Mouse (Mus musculus) lung, postnatal 4 days (tissue): ENCODE data around the gene Ntrk3.

Source experiments
- DNase-seq, 2 experiments: peaks; one replicate each; pipeline ENCODE4 v3.0.0; 2021

The Ntrk3 gene

GRCm38 (mm10) chr7:78720989-78721816 lies 16.6 kb downstream of the Ntrk3 start:
- DNase-seq = no peak

GRCm38 (mm10) chr7:78719795-78720460 lies 17.9 kb downstream of the Ntrk3 start:
- no peak for DNase-seq

- no peak for DNase-seq
Observed at GRCm38 (mm10) chr7:78719117-78719516, 18.7 kb downstream of the Ntrk3 start.

DNA sequence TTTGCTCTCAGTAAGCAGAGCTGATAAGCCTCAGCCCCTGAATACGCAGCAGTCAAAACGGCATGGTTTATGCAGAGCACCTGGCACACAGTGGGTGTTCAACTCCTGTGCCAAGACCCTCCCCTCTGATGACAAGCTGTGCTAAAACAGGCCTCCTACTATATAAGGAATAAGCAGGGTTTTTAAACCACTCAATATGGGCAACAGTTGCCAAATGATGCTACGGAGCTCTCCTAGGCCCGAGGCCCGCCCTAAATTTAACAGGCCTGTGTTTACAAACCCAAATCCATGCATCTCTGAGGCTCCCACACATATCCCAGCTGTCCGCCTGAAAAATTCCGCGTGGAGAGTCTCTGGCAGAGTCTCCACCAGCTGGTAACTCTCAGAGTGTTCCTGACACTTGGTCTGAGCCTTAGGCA lies 19.6 kb downstream of the Ntrk3 start:
- peak in 1 of 2 experiments; percentile 33 for DNase-seq

DNA sequence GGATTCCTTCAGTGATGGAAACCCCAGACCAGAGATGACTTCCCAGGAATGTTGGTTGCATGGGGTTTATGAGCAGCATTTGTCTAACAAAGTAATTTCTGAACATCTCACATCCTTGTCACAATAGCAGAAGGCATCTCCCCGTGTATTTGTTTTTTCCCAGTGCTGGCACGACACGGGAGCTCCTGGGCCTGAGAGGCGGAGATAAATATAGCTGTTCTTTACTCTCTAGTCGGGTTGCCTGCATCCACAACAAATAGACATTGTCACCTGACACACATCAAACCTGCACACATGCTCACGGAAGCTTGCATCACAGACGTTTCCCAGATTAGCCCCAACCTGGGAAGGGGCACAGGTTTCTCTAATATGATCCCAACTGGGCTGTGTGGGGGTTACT lies 30.1 kb downstream of the Ntrk3 start:
- no peak for DNase-seq

GRCm38 (mm10) chr7:78707122-78707521 lies 30.7 kb downstream of the Ntrk3 start:
- no peak for DNase-seq

GRCm38 (mm10) chr7:78702676-78703075 lies 35.1 kb downstream of the Ntrk3 start:
- no peak for DNase-seq

GRCm38 (mm10) chr7:78695200-78695599 lies 42.6 kb downstream of the Ntrk3 start:
- DNase-seq = no peak

GRCm38 (mm10) chr7:78693148-78693547 lies 44.7 kb downstream of the Ntrk3 start:
- no peak for DNase-seq

- DNase-seq = no peak
Observed at GRCm38 (mm10) chr7:78690956-78691355, 46.9 kb downstream of the Ntrk3 start.

DNA sequence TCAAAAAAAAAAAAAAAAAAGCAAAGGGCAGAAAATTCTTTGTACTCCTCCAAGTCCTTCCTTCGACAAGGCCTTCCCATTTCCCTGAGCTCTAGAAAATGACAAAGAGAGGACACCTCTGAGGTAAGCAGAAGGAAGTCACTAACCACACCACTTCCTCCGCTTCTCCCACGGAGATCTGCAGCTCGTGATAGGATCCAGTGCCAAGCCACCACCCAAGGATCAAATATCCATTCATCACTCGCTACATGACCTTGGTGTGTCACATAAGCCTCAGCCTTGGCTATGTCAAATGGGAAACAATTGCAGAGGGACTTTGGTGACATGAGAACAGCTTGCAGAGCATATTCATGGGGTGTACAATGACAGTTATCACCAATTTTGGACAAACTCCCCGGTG lies 52.9 kb downstream of the Ntrk3 start:
- no peak for DNase-seq

- no peak for DNase-seq
Observed at GRCm38 (mm10) chr7:78680871-78681270, 56.9 kb downstream of the Ntrk3 start.

DNA sequence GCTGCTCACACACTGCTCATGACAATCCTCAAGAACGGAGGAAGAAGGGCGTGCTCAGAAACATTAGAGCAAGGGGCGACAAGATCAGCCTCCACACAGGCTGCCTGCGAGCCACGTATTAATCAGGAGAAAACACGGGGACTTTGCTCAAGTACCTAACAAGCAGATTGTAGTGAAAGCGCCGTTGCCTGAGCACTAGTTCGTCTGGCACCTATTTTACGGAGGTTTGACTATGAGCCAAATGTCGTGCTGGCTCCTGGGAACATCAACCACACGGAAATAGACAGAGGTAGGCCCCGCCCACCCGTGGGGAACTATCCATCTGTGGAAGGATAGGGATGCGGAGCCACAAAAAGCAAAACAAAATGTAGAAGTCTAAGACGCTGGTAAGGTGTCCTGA lies 68.4 kb downstream of the Ntrk3 start:
- no peak for DNase-seq

GRCm38 (mm10) chr7:78668916-78669315 lies 68.9 kb downstream of the Ntrk3 start:
- no peak for DNase-seq

DNA sequence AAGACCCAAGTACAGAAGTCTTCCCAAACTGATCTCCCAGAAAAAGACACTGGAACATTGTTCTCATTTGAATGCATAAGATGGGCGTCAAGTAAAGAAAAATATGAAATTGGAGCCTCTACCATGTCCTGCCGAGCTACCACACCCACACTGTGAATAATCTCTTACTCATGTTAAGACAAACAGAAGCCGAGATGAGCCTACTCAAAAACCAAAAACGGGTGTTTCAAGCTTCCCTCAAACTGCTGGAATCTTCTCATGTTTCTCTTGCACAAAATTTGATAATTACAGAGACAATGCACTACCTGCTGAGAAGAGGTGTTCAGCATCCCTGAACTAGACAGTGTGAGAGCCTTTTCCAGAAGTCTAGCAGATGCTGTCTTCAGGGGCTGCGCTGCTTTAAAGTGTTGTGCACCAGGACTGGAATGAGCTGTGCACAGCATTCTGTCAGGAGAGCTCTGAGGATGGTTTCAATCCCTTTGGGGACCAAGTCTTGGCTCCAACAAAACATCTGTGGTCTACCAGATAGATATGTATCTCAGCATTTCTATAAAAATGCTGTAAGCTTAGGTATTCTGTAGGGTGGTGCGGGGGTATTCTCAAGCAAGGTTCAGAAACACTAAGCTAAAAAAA lies 69.7 kb downstream of the Ntrk3 start:
- no peak for DNase-seq

GRCm38 (mm10) chr7:78660832-78661231 lies 77.0 kb downstream of the Ntrk3 start:
- no peak for DNase-seq

DNA sequence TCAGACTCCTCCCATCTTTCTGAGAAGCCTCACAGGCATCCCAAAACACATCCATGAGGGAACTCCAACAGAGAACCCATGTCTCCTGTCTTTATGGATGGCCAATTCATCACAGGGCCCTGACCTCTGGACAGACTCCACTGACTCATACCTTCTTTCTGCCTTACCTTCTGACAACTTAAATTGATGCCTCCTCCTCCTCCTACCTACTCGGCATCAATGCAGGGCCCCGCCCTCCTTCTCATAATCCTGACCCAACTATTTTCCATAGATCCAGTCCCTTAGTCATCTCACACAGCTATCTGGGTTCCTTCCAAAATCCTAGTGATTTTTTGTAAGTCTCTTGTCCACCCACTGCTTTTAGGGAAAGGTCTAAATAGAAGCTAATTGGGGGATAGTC lies 78.0 kb downstream of the Ntrk3 start:
- DNase-seq = no peak

GRCm38 (mm10) chr7:78658026-78658425 lies 79.8 kb downstream of the Ntrk3 start:
- DNase-seq = no peak

DNA sequence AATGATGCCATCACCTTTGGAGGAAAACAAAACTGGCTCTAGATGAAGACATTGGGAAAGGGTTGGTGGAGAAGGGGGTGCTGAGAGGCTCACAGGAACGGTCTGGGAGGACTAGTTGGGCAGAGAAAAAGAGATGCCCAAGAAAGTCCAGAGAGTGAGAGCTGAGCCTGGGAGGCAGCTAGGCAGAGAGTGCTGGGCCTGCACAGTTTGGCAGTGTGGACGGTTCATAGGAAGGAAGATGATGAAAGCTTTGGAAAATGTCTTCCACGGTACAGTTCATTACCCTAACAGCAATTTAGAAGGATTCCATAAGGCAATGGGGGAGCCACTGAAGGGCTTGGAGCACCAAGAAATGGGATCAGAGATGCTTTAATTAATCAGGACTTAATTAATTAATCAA lies 81.6 kb downstream of the Ntrk3 start:
- no peak for DNase-seq

DNA sequence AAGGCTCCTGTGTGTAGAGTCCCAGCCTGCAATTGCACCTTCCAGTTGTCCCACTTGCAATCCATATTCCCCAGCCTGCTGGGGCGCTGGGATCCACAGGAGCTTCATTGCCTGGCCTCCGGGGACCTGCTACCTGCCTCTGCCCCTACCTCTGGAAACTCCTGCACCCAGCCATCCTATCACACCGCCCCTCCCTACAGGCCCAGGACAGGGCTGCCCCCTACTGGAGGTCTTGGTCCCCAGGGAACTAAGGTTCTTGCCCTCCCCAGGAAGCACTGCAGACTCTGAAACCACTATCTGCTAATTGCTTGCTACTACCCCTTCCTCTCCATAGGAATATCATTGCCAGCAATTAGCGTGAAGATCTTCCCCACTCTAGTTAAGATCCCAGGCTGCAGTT lies 84.1 kb downstream of the Ntrk3 start:
- no peak for DNase-seq

DNA sequence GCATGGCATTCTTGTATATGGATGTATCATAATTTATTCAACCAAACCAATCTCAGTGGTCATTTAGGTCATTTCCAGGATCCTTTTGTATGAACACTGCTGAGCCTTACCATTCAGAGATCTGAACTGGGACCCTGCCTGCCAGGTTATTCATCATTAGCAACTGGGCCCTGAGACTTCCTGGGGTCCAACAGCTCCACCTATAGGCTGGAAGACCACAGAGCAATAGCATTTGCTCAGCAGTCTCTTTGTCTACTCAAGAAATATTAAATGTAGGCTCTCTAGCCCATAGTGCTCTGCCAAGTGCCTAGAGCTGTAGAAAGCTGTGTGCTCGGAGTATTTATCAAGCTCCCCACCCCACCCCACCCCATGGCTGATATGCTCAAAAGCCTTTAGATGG lies 85.5 kb downstream of the Ntrk3 start:
- no peak for DNase-seq

DNA sequence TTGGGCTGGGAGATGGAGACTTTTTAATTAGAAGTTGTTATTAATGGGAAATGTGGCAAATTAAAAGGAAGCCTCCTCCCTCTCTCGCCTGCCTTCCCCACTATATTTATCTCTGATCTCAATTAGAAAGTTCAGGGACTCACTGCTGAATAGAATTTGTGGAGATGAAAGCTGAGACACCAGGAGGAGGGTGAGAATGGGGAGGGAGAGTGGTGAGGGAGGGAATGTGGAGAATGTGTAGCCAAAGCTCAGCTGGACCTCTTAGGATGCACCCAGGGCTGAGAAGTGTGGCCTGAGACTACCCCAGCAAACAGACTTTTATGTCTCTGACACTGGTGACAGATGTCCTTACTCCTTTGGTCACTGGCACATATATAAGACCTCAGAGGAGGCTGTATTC lies 86.3 kb downstream of the Ntrk3 start:
- no peak for DNase-seq

DNA sequence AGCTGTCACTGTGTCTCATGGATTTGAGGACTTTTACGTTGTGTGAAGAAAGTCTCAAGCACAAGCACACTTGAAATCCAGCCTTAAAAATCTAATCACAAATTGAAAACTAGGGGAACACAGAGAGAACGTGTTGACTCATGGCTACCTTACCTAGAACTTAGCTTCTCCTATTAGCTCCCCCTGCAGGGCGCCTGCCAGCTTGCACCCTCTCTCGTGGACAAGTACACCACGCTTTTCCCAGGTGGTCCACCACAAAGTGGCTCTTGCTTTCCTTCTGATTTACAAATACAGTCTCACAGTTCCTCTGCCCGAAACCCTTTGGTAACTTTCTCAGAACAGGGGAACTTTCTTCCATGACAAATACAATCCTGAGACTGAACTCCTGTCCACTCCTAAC lies 94.1 kb downstream of the Ntrk3 start:
- no peak for DNase-seq

- peak in 1 of 2 experiments; percentile 24 for DNase-seq
Observed at GRCm38 (mm10) chr7:78623686-78624085, 114.1 kb downstream of the Ntrk3 start.
